Mouse (Mus musculus) bone marrow, adult 2 months (tissue): ENCODE measurements around the gene Hmg20b.

Experiments
- CTCF ChIP-seq: fragments of 200-500 bp; IDR thresholded peaks from 2 replicates; pipeline ENCODE4 v1.5.1; 2011; ENCODE audit warnings: low read length, control low read depth; ENCODE audit not compliant: control insufficient read depth, insufficient read depth
- POLR2A ChIP-seq: fragments of 200-500 bp; IDR thresholded peaks from 2 replicates; pipeline ENCODE4 v1.6.1; 2011; ENCODE audit warnings: low read depth, mild to moderate bottlenecking, control low read depth, low read length, borderline replicate concordance; ENCODE audit not compliant: control insufficient read depth

DNA sequence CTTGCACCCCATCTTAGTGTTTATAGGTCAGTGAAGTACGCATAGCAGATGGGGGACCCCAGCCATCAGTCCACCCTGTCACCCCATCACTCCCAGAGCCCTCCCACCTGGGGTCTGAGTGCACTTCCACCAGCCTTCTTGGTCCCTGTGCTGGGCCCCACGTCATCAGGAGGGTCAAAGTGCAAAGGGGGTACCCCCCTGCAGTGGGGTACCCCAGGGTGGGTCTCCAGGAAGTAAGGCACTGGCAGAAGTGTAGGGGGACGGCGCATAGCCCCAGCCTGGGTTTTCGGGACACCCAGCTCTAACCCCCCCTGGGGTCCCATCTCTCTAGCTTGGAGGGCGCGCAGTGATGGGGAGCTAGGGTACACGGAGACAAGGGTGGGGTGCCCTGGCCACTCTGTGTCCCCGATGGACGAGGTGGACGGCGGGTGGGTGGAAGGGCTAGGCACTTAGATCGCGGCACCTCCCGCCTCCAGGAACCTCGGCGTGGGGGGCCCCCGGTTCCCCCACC, 49.6 kb upstream of the Hmg20b start:
- TF ChIP-seq CTCF = no peak
- no peak for TF ChIP-seq POLR2A
